Mouse (Mus musculus) forebrain, embryonic 15.5 days (tissue): ENCODE data around the gene Srbd1. TPM values are rescaled to one million over a fixed set of nuclear protein-coding genes. Genes with fewer than 3 reads are reported as not detected.
A peak's percentile ranks its signal among the peaks of the same experiment; 100 is the strongest.

Source experiments
- ATAC-seq: fragments of 200-750 bp; cut with Nextera tagmentation; replicated peaks from 2 replicates; pipeline ENCODE4 v1.8.0; 2017; ENCODE audit warnings: mild to moderate bottlenecking, moderate TSS enrichment, moderate library complexity
- H3K27ac ChIP-seq: fragments of 300-500 bp; sonication (generic); replicated peaks from 2 replicates; pipeline ENCODE4 v1.5.1; 2015; ENCODE audit warnings: mild to moderate bottlenecking, inconsistent platforms
- H3K27me3 ChIP-seq: fragments of 300-500 bp; sonication (generic); 2 replicates; pipeline ENCODE4 v1.6.1; 2015; ENCODE audit warnings: inconsistent platforms
- H3K36me3 ChIP-seq: fragments of 300-500 bp; sonication (generic); 2 replicates; pipeline ENCODE4 v1.6.1; 2015; ENCODE audit warnings: mild to moderate bottlenecking, inconsistent platforms
- H3K4me1 ChIP-seq: fragments of 300-500 bp; sonication (generic); 2 replicates; pipeline ENCODE4 v1.6.1; 2015; ENCODE audit warnings: inconsistent platforms
- H3K4me2 ChIP-seq: fragments of 300-500 bp; sonication (generic); replicated peaks from 2 replicates; pipeline ENCODE4 v1.6.1; 2015; ENCODE audit warnings: mild to moderate bottlenecking, inconsistent platforms
- H3K4me3 ChIP-seq: fragments of 300-500 bp; sonication (generic); 2 replicates; pipeline ENCODE4 v1.5.1; 2015; ENCODE audit warnings: mild to moderate bottlenecking, inconsistent platforms
- H3K9ac ChIP-seq: fragments of 300-500 bp; sonication (generic); replicated peaks from 2 replicates; pipeline ENCODE4 v1.6.1; 2015; ENCODE audit warnings: mild to moderate bottlenecking, inconsistent platforms
- H3K9me3 ChIP-seq: fragments of 300-500 bp; sonication (generic); 2 replicates; pipeline ENCODE4 v1.6.1; 2016; ENCODE audit warnings: inconsistent platforms
- WGBS: fragments of 180-500 bp; shearing (Covaris S2); methylation state at CpG from one replicate; pipeline ENCODE4 v1.1.7; 2015; ENCODE audit warnings: mixed read lengths; 5-methylcytosine and 5-hydroxymethylcytosine counted together
- polyA plus RNA-seq: library from polyadenylated mRNA; unstranded; fragments of >200 nt; fragmentation: Nextera tagmentation; extraction: Ambion mirVana; gene quantifications from 2 replicates; pipeline ENCODE4 v1.2.1, GENCODE M21; 2015

The Srbd1 gene
- polyA plus RNA-seq, 1 experiment from 2014 or later = 20.5 TPM

GRCm38 (mm10) chr17:86065833-86066232 lies 79.1 kb downstream of the Srbd1 start:
- Histone ChIP-seq H3K9ac (no peak overlapping the region), H3K27ac (no peak overlapping the region)

GRCm38 (mm10) chr17:86063461-86063860 lies 81.5 kb downstream of the Srbd1 start:
- no peak; the same call in 1 of the 2 replicates for ATAC-seq
- 19% methylated on average over 5 of the region's 5 CpGs for WGBS
- no peak overlapping the region for H3K9ac ChIP-seq
- no peaks in the 10 kb centered on the region for H3K4me1 ChIP-seq
- H3K9me3 ChIP-seq = no peaks in the 10 kb centered on the region
- no peaks in the 10 kb centered on the region for H3K27me3 ChIP-seq
- no peak overlapping the region for H3K4me3 ChIP-seq
- H3K27ac ChIP-seq = no peak overlapping the region
- no peak overlapping the region for H3K4me2 ChIP-seq
- no peaks in the 10 kb centered on the region for H3K36me3 ChIP-seq

More at GRCm38 (mm10) chr17:86065833-86066232, 79.1 kb downstream of the Srbd1 start:
- no peaks in the 10 kb centered on the region for H3K4me1 ChIP-seq
- H3K4me3 ChIP-seq = no peak overlapping the region
- ATAC-seq = no peak
- H3K27me3 ChIP-seq = no peaks in the 10 kb centered on the region; the same call in 1 of the 2 replicates
- no peaks in the 10 kb centered on the region for H3K9me3 ChIP-seq
- no peak overlapping the region for H3K4me2 ChIP-seq
- no peaks in the 10 kb centered on the region for H3K36me3 ChIP-seq
- 90% methylated on average over 7 of the region's 7 CpGs for WGBS

GRCm38 (mm10) chr17:86060911-86061310 lies 84.1 kb downstream of the Srbd1 start:
- no peaks in the 10 kb centered on the region for H3K9me3 ChIP-seq
- no peaks in the 10 kb centered on the region for H3K27me3 ChIP-seq
- no peak overlapping the region for H3K27ac ChIP-seq
- H3K36me3 ChIP-seq = no peaks in the 10 kb centered on the region
- H3K4me3 ChIP-seq = no peak overlapping the region
- no peaks in the 10 kb centered on the region for H3K4me1 ChIP-seq
- WGBS = 91% methylated on average over 5 of the region's 5 CpGs
- no peak for ATAC-seq
- no peak overlapping the region for H3K4me2 ChIP-seq
- H3K9ac ChIP-seq = no peak overlapping the region

GRCm38 (mm10) chr17:86040221-86040984 lies 104.6 kb downstream of the Srbd1 start:
- ATAC-seq = no peak
- H3K9ac ChIP-seq = no peak overlapping the region

GRCm38 (mm10) chr17:86039741-86040140 lies 105.2 kb downstream of the Srbd1 start:
- Histone ChIP-seq H3K4me2 (no peak overlapping the region), H3K36me3 (no peaks in the 10 kb centered on the region), H3K27me3 (no peaks in the 10 kb centered on the region), H3K4me3 (no peak overlapping the region), H3K9ac (no peak overlapping the region), H3K9me3 (no peaks in the 10 kb centered on the region), H3K27ac (no peak overlapping the region), H3K4me1 (peaks cover 15% of the 10 kb centered on the region)
- 51% methylated on average over 3 of the region's 3 CpGs for WGBS
- no peak for ATAC-seq

More at GRCm38 (mm10) chr17:86040221-86040984, 104.6 kb downstream of the Srbd1 start:
- Histone ChIP-seq H3K4me2 (no peak overlapping the region), H3K4me3 (no peak overlapping the region), H3K36me3 (no peaks in the 10 kb centered on the region), H3K4me1 (peaks cover 15% of the 10 kb centered on the region), H3K27me3 (no peaks in the 10 kb centered on the region), H3K9me3 (no peaks in the 10 kb centered on the region), H3K27ac (no peak overlapping the region)
- 65% methylated on average over 13 of the region's 13 CpGs for WGBS

- whole genome bisulfite sequencing = 45% methylated on average over 13 of the region's 13 CpGs
- peaks cover 15% of the 10 kb centered on the region for H3K4me1 ChIP-seq
- no peak overlapping the region for H3K4me2 ChIP-seq
- no peaks in the 10 kb centered on the region for H3K36me3 ChIP-seq
- H3K9ac ChIP-seq = no peak overlapping the region
- H3K9me3 ChIP-seq = no peaks in the 10 kb centered on the region
- no peak overlapping the region for H3K27ac ChIP-seq
- ATAC-seq = no peak
- H3K27me3 ChIP-seq = no peaks in the 10 kb centered on the region
- no peak overlapping the region for H3K4me3 ChIP-seq
These were observed 106.7 kb downstream of the Srbd1 start for GRCm38 (mm10) chr17:86038211-86038648.

- H3K27ac ChIP-seq = no peak overlapping the region
- ATAC-seq = no peak
- 93% methylated on average over 3 of the region's 3 CpGs for WGBS
- no peaks in the 10 kb centered on the region for H3K36me3 ChIP-seq
- H3K9ac ChIP-seq = no peak overlapping the region
- no peaks in the 10 kb centered on the region for H3K9me3 ChIP-seq
- peaks cover 15% of the 10 kb centered on the region for H3K4me1 ChIP-seq
- H3K27me3 ChIP-seq = no peaks in the 10 kb centered on the region
- H3K4me3 ChIP-seq = no peak overlapping the region
- H3K4me2 ChIP-seq = no peak overlapping the region
These were observed 109.4 kb downstream of the Srbd1 start for GRCm38 (mm10) chr17:86035576-86035975.

- WGBS = 82% methylated on average over 12 of the region's 12 CpGs
- H3K9ac ChIP-seq = no peak overlapping the region
- no peak for ATAC-seq
- no peak overlapping the region for H3K4me3 ChIP-seq
- no peaks in the 10 kb centered on the region for H3K36me3 ChIP-seq
- no peak overlapping the region for H3K4me2 ChIP-seq
- no peaks in the 10 kb centered on the region for H3K9me3 ChIP-seq
- H3K27me3 ChIP-seq = no peaks in the 10 kb centered on the region
- H3K27ac ChIP-seq = no peak overlapping the region
- peaks cover 14% of the 10 kb centered on the region for H3K4me1 ChIP-seq
These were observed 109.8 kb downstream of the Srbd1 start for GRCm38 (mm10) chr17:86035146-86035545.

- H3K4me3 ChIP-seq = no peak overlapping the region
- ATAC-seq = no peak
- H3K27ac ChIP-seq = no peak overlapping the region
- H3K9ac ChIP-seq = no peak overlapping the region
- 84% methylated on average over 6 of the region's 6 CpGs for WGBS
- no peaks in the 10 kb centered on the region for H3K27me3 ChIP-seq
- no peaks in the 10 kb centered on the region for H3K9me3 ChIP-seq
- no peaks in the 10 kb centered on the region for H3K36me3 ChIP-seq
- H3K4me1 ChIP-seq = peaks cover 14% of the 10 kb centered on the region
- H3K4me2 ChIP-seq = no peak overlapping the region
These were observed 110.3 kb downstream of the Srbd1 start for GRCm38 (mm10) chr17:86034641-86035040.

GRCm38 (mm10) chr17:86032113-86032714 lies 112.8 kb downstream of the Srbd1 start:
- no peak overlapping the region for H3K4me3 ChIP-seq
- peaks cover 3% of the 10 kb centered on the region; the same call in 1 of the 2 replicates for H3K4me1 ChIP-seq
- ATAC-seq = no peak
- no peaks in the 10 kb centered on the region for H3K27me3 ChIP-seq
- no peak overlapping the region for H3K27ac ChIP-seq
- H3K9ac ChIP-seq = no peak overlapping the region
- WGBS = 90% methylated on average over 3 of the region's 3 CpGs
- no peaks in the 10 kb centered on the region for H3K36me3 ChIP-seq
- H3K9me3 ChIP-seq = no peaks in the 10 kb centered on the region
- H3K4me2 ChIP-seq = no peak overlapping the region

- Histone ChIP-seq H3K4me2 (no peak overlapping the region), H3K4me1 (peaks cover 3% of the 10 kb centered on the region; the same call in 1 of the 2 replicates), H3K27me3 (no peaks in the 10 kb centered on the region), H3K9ac (no peak overlapping the region), H3K27ac (peak overlapping the region; percentile 12; the same call in 1 of the 2 replicates), H3K36me3 (no peaks in the 10 kb centered on the region), H3K9me3 (no peaks in the 10 kb centered on the region), H3K4me3 (no peak overlapping the region)
- ATAC-seq = no peak
- 38% methylated on average over 4 of the region's 4 CpGs for WGBS
These were observed 115.0 kb downstream of the Srbd1 start for GRCm38 (mm10) chr17:86030016-86030415.

GRCm38 (mm10) chr17:86029175-86029574 lies 115.8 kb downstream of the Srbd1 start:
- 91% methylated on average over 1 of the region's 1 CpGs for WGBS
- Histone ChIP-seq H3K4me2 (no peak overlapping the region), H3K4me3 (no peak overlapping the region), H3K36me3 (no peaks in the 10 kb centered on the region), H3K9ac (no peak overlapping the region), H3K27me3 (no peaks in the 10 kb centered on the region), H3K4me1 (peaks cover 3% of the 10 kb centered on the region; the same call in 1 of the 2 replicates), H3K27ac (no peak overlapping the region), H3K9me3 (no peaks in the 10 kb centered on the region)
- no peak for ATAC-seq
